Mouse (Mus musculus) c-Kit-positive CD71-positive TER-119-positive erythroid progenitor cells, embryonic 14.5 days (primary cell): ENCODE data around the gene Tmem184b.

Experiments
- DNase-seq: peaks from one replicate; pipeline ENCODE4 v3.0.0-alpha.2; 2013; ENCODE audit warnings: low spot score

Tmem184b gene

DNA sequence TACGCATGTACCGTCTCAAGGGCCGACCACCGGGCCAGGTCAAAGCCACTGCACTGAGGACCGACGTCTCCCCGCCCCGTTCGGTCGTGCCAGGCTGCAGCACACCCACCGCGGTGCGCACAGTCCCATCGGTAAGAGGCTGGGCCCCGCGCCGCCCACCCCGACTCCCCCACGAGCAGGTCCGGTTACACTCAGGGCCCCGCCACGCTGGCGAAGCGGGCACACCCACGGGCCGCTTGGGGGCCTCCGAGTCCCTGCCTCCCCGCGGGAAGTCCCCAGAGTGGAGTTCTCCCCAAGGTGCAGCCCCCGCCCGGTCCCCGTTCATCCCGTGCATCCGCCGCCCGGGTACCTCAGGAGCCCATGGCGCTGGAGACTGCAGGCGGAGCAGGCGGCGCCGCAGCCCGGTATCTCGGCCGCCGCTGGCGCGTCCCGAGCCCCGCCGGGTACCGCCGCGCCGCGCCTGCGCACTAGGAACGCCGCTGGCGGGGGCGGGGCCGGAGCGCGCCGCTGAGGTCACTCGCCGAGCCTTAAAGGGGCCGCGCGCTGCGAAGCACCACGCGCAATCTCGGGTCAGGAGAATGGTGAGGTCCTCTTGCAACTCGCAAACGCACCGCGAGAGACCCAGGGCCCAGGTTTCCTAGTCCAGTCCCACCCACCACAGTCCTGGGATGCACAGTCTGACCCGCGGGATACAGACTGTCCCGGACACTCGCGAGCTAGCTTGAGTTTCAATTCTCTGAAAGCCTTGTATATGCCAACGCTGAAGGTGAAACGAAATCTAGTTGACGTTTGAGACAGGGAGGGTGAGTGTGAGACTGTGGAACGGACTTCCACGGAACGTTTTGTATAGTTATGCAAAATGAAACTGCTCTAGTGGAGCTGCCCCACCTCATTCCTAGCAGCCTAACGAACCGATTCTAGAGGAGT is at the start of gene Tmem184b:
TSS of gene Tmem184b (minus strand) at position 734 of the 927 bp plus-strand sequence.
- peak; percentile 72 for DNase-seq

- DNase-seq = no peak
Observed at GRCm38 (mm10) chr15:79448041-79448440, 44.7 kb upstream of the Tmem184b start.

DNA sequence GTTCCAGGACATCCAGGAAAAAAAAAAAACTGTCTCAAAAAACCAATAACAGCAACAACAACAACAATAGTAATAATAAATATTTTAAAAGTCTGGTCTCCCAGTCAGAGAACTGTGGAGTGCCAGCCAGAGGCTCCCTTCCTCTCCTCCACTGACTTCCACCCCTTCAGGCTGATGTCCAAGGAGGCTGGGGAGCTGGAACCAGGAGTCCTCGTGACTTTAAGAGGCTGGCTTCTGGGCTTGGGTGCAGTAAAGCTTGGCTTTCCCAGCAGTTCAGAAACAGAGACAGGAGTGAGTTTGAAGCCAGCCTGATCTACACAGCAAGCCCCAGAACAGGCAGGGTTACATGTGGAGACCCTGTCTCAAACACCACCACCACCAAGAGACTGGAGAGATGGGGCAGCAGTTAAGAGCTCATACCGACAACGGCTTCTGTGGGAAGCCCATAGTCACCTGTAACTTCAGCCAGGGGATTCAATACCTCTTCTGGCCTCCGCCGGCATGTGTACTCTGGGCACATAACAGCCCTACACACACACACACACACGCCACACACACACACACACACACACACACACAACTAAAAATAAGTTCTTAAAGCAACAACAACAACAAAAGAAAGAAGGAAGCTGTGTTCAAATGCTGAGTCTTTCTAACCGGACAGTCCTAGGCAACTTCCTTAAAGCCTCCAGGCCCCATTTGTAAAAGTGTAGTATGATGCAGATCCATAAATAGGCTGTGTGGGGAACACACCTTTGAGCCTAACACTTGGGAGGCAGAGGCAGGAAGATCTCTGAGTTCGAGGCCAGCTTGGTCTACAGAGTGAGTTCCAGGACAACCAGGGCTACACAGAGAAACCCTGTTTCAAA is 42.7 kb upstream of the Tmem184b start:
- no peak for DNase-seq

DNA sequence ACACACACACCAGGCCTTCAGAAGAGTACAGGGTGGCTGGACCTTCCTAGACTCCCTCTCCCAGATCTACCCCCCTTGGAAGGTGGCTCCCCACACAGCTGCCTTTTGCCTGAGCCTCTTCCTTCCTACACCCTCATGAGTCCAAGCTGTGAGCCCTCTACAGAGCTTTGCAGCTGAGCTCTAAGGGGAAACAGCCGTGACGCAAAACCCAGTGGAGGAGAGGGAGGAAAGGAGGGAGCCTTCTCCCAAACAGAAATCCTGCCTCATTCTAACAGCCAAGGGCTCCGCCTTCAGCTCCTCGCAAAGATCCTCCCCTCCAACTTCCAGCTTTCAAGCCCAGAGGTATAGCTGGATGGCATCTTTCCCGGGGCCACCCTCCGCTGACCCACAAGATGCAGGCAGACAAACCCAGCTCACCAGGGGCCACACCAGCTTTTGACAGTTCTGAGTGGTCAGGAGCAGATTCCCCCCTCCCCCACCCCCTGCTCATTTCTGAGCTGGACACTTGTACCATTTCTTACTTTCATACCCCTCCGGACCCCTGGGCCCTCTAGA is 40.6 kb upstream of the Tmem184b start:
- DNase-seq = no peak

DNA sequence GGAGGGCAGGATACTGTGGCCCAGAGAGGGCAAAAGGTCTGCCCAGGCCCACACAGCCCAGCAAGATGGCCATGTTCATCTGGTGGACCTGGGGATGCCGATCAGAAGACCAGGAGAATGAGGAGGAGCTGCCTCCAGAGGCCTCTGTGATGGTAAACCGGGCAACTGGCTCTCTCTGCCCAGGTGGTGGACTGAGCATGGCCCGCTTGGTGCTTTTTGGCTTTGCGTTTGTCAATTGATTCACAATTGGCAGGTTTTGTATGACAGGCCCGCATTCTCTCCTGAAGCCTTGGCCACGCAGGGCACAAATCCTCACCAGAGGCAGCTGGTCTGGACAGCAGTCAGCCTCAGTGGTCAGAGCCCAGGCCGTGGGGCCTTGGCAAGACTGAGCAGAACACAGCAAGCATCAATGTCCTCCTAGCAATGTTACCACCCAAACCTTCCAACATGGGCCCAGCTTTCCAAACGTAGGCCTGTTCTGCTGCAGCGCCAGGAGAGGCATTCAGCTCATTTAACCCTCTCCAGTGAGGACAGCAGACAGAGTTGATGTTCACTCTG is 39.7 kb upstream of the Tmem184b start:
- no peak for DNase-seq

- no peak for DNase-seq
Observed at GRCm38 (mm10) chr15:79442257-79442611, 38.9 kb upstream of the Tmem184b start.

DNA sequence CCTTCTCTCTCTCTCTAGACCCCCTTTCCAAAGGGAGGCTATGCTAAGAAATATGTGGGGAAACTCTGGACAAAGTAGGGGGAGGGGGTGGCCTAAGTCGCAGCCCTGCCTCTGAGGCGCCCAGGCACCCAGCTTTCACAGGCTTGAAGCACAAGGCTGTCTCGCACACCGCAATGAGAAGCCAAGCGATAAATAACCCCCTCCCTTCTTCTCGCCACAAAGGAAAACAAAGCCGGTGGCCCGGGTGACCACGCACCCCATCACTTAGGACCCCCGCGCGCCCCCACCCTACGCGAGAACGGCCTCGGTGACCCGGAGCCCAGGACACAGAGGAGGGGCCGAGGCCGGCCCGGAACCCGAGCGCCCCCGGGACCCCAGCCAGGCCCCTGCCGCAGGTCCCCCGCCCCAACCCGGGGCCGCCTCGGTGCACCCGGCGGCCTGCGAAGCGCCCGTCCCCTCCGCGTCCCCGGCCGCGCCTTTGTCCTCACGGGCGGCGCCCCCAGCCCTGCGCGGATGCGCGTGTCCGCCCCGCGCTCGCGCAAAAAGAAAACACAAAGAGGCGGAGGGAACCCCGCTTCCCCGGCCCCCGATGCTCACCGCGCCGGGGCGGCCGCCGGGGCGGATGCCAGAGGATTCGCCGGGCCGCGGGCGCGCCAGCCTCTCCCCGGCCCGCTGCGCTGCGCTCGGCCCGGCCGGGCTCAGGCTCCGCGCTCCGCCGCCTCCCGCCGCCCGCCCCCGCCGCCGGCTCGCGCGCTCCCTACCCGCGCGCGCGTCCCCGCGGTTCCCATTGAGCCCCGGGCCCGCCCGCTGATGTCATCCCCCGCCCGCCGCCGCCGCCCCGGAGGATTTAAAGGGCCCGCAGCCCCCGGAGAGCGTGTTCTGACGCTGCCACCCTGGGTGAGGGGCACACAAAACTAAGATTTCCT is 38.2 kb upstream of the Tmem184b start:
- no peak for DNase-seq

- no peak for DNase-seq
Observed at GRCm38 (mm10) chr15:79440651-79441330, 37.4 kb upstream of the Tmem184b start.

DNA sequence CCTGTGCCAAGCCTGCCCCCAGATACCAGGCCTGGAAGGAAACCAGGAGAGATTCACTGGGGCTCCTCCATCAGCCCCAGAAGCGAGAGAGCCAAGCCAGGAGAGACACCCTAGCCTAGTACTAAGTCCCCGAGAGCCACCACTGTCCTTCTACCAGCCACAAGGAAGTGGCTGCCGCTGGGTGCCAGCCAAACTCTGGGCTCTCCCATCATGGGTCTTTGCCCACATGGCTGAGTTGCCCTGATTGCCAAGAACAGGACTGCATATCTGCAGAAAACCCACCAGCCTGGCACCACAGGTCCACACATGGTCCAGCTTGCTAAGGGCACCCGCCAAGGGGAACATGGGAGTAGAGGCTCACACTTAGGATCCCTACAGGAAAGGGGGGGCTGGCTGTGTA is 36.9 kb upstream of the Tmem184b start:
- no peak for DNase-seq

- no peak for DNase-seq
Observed at GRCm38 (mm10) chr15:79439386-79439785, 36.0 kb upstream of the Tmem184b start.

DNA sequence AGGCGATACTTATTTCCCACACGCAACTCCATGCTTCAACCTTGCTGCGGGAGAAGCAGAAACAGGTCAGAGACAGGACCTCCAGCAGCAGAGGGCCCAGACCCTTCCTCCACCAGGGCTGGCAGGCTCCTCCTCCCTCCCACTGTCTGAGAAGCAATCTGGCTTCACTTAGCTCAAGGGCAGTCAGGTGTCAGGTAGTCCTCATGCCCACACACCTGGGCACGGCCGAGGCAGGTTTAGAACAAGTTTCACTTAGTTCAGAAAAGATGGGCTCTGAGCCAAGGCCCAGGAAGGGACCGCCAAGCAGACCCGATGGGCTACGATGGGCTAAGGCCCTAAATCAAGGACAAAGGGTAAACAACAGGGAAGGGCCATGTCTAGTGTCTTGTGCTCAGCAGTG is 35.4 kb upstream of the Tmem184b start:
- no peak for DNase-seq

- no peak for DNase-seq
Observed at GRCm38 (mm10) chr15:79438209-79438810, 34.9 kb upstream of the Tmem184b start.

GRCm38 (mm10) chr15:79437541-79438208 is 34.3 kb upstream of the Tmem184b start:
- DNase-seq = no peak

DNA sequence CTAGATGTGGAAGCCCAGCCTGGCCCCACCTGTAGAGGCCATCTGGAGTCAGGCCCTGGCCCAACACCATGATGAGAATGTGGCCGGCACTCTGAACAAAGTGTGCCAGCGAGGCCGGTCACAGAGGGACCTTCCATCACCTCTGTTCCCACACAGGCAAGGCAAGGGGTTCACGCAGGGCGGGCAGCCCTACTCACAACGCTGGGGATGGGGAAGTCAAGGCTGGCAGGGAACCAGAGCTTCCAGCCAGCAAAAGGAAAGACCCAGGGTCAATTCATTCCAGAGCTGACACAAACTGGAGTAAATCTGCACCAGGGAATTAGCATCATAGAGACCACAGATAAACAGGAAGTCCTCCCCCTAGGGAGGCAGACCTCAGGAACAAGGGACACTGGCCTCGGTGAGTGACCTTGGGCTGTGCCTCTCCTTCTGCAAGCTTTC is 33.1 kb upstream of the Tmem184b start:
- DNase-seq = no peak

DNA sequence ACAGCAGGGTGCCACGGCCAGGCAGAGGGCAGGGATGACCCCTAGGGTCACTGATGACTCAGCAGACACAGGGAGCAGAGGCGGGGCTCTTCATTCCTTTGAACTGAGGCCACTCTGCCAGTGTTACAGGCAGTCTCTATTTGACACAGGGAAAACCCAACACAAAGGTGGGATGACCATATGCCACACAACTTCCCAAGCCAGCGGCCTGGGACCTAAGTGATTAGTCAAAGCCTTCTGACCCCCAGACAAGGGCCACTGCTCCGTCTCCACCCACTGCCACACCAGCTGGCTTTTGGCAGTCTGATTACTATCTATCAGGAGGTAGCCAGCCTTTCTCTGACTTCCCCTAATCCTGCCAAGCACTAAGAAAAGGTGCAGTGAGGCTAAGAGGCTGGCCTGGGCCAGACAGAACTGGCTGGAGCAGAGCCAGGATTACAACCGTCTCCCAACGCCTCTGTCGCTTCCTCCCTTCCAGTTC is 31.9 kb upstream of the Tmem184b start:
- DNase-seq = no peak

GRCm38 (mm10) chr15:79432892-79433291 is 29.5 kb upstream of the Tmem184b start:
- DNase-seq = no peak

DNA sequence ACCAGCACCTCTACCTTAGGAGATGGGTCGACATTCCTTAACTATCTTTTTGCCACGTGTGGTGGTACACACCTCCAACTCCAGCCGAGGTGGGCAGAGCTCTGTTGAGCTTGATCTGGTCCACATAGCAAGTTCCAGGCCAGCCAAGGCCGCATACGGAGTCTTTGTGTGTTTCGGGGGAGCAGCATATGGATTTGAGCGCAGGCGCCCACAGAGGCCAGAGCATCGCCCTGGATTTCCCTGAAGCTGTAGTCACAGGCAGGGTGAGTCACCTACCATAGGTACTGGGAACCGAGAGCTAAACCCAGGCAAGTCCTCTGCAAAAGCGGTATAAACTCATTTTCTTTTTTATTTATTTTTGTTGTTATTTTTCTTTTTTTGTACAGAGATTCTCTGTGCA is 29.0 kb upstream of the Tmem184b start:
- no peak for DNase-seq

DNA sequence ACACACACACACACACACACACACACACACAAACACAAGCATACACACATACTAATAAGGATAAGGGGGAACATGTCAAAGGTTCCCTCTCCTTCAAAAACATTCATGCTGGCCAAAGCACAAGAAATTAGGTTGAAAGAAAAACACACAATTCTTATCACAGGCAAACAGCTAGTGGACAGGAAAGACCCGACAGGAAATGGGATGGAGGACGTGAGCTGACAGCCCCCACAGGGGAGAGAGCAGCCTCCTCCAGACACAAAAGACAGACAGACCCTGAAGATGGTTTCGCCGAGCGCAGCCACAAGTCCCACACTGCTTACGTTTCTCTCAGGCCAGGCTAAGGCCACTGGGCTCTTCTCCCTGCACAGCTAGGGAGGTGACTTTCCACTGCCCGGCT is 28.6 kb upstream of the Tmem184b start:
- DNase-seq = no peak

- no peak for DNase-seq
Observed at GRCm38 (mm10) chr15:79430461-79431000, 27.2 kb upstream of the Tmem184b start.
